Mouse (Mus musculus) central nervous system, embryonic 14 days (tissue): Measurements from ENCODE around the gene Rnf128. TPM values are rescaled to one million over a fixed set of nuclear protein-coding genes. Genes with fewer than 3 reads are reported as not detected.

Experiments
- polyA plus RNA-seq: library from polyadenylated mRNA; depleted of rRNA; stranded (reverse); fragments of >200 nt; gene quantifications from 2 replicates; pipeline ENCODE4 v1.2.3, GENCODE M21; 2012; rRNA removed

Rnf128 gene
- polyA plus RNA-seq = 1.2 and 1.5 TPM in 2 replicates

DNA sequence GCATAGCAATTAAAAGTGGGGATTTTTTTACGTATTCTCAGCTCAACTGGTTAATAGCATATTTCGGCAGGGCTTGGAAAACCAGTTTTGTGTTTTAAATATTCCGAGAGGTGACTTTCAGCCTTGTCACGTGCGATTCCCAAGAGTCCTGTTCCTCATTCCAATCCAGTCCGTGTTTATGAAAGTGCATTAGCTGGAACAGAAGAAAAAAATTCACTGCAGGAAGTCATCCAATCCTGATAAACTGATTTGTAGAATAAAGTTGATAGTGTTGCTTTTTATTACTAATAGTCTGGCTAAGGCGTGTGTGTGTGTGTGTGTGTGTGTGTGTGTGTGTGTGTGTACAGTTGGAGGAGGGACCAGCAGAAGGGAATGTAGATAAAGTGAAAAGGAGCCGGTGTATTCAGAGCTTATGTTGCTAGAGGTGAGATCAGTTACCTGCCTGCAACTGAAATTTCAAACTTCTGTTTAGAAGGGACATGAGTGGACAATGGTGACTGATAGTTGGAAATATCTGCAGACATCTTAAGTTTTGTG lies at the start of gene Rnf128:
Gene Rnf128 (plus strand): TSS at position 392 of the 537 bp plus-strand sequence.

DNA sequence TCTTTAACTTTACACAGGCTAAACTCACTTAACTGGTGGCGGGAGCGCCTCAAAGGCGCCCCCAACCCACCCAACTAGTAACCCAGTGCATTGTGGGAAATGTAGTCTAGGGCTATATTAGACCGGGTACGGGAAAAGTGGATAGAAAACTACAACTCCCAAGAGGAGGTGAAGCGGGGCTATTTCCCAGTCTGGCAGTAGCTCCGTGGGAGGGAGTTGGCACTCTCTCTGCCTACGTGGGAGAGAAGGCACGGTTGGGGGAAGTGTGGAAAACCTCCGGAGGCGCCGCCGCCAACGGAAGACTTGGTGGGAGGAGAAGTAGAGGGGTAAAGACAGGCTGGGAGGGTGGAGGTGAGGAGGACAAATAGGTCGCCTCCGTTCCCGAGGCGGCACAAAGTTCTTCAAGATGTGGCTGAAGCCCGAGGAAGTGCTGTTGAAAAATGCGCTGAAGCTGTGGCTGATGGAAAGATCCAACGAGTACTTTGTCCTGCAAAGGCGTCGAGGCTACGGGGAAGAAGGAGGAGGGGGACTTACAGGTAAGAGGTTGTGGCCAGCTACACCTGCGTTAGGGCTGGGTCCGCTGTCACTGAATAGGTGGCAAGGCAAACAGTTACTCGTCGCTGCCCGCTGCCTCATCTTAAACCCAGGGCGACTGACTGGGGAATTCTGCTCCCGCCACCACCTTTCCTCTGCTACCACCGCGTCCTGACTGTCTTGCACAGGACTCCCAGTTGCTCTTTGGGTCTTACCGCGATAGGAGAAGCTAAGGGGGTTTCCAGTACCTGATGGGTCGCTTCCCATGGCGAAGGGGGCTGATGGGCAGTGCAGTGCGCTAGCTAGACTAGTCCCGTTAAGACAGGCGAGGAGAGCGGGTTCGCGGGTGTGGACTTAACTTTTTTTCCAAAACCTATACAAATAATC lies 121.9 kb downstream of the Rnf128 start, which contains the start of gene Tbc1d8b:
Gene Tbc1d8b (plus strand): TSS at position 222 of the 921 bp plus-strand sequence.

DNA sequence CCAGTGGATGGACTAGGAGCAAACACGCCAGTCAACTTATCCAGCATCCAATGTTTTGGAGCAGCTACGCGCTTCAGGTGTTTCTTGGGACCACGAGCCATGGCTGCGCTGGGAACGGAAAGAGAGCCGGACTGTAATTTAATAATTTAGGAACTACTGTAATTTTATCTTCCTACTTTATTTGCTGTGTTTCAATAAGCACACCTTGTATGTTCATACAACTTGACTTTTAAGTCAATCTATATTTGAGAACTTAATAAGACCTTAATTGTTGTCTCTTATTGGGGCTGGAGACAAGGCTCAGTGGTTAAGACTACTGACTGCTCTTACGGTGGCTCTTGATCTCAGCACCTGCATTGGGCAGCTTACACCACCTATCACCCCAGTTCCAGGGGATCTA lies 151.3 kb downstream of the Rnf128 start, which contains the start of gene Gm15013:
Gene Gm15013 (minus strand): TSS at position 101 of the 400 bp plus-strand sequence.

Other genes with a start within 250 kb of the Rnf128 start
- not detected in 2 replicates for gene Trap1a, start 229.6 kb upstream of the Rnf128 start, polyA plus RNA-seq
- 0.58 and 0.66 TPM in 2 replicates for gene D330045A20Rik, start 82.9 kb upstream of the Rnf128 start, polyA plus RNA-seq
- gene Tbc1d8b, start 121.7 kb downstream of the Rnf128 start, polyA plus RNA-seq = 2.6 and 2.9 TPM in 2 replicates
- gene Gm15013, start 151.2 kb downstream of the Rnf128 start, polyA plus RNA-seq = not detected in 2 replicates
- 0.25 and 1.6 TPM in 2 replicates for gene Ripply1, start 219.0 kb downstream of the Rnf128 start, polyA plus RNA-seq
- gene Cldn2, start 237.5 kb downstream of the Rnf128 start, polyA plus RNA-seq = 0.55 and 0.58 TPM in 2 replicates